Mouse (Mus musculus): ENCODE measurements around the gene March7.

DNA sequence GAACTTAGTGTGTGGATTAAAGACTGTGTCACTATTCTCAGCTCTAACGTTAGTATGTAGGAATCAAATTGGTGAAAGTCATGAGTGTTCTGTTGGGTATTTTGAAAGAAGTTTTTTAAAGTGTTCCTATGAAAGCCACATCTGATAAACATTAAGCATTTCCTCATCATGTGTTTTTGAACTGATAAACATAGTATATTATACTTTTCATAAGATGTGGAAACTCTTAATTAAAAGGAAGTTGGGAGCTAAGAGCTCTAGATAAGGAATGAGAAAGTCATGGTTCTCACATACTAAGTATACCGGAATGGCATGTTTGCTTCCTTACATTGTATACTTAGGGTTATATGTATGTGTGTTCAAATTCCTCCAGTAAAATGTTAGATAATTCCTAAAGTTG lies 20.7 kb downstream of the March7 start:
- TF ChIP-seq CTCF (IDR thresholded peaks at IDR 0.05) (no peak), EP300 (IDR thresholded peaks at IDR 0.05) (no peak)
